Mouse (Mus musculus) urinary bladder, postnatal 25 days (tissue): ENCODE data around the gene Ppih.
"Not testable (repeated sequence)": the region's sequence is repeated elsewhere in the genome, so short reads cannot be mapped to it uniquely, and the experiment has no call there.

Source experiments
- DNase-seq: peaks from one replicate; pipeline ENCODE4 v3.0.0; 2022; ENCODE audit warnings: low spot score

Gene Ppih

DNA sequence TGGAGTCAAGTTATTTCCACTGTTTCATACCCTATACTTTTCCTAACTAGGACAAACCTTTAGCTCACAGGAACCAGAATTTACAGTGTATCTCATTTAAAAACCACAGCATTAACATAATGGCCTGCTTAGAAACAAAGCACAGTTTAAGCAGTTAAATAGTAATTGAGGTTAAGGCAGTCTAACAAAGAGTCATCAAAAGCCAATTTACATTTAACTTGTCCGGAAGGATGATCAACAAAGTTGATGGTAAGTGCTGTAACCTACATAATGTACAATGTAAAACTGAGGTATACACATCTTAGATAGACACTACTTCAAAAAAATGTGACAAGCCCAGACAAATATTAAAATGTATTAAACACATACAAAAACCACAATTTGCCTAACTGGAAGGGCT, 28.4 kb downstream of the Ppih start:
- DNase-seq: no peak

DNA sequence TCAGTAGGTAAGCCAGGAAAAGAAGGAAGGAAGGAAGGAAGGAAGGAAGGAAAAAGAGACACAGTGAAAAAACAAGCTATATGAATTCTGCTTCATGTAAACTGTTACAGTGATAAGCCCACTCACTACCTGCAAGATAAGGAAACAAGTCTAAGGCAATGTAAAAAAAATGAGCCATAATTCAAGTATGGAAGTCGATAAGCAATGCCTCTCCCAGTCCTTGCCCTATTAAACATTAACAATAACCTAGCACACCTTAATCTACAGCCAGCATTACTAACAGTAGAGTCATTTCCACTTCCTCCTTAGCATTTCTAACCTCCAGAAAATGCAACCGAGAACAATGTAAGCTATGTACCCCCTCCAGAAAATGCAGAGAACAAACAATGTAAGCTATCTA, 35.0 kb downstream of the Ppih start:
- DNase-seq: no peak

DNA sequence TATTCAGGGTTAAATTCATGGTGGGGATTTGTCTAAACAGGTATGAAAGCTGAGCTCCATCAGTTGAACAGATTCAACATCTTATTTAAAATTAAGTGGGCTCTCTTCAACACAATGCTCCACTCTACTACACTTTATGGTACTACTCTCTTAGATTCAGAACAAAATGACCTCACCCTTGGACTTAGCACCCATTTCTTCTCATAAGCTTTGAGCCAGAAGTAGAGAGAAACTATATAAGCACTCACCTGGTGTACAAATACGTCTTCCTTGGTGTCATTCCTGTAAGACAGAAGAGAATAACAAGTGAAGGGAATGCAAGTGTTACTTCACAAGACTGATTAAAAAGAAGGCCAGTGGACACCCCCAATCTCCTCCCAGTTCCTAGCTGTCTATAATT, 35.5 kb downstream of the Ppih start:
- no peak for DNase-seq

DNA sequence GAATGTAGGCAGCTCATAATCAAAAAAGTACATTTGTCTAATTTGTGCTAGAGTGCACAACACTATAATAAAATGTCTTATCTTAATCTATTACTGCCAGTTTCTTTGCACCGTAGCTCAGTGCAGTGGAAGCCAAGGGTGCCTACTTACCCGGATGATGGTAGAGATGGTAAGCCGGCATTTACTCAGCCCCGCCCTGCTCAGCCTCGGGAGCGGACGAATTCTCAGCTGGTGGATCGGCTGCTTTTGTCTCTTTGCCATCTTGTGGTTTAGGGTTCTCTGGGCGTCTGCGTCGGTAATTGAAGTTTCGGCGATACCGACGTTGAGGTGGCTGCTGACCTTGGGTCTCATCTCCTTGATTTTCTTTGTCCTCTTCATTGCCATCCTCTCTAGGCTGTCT, 41.6 kb downstream of the Ppih start:
- DNase-seq: not testable (repeated sequence)

DNA sequence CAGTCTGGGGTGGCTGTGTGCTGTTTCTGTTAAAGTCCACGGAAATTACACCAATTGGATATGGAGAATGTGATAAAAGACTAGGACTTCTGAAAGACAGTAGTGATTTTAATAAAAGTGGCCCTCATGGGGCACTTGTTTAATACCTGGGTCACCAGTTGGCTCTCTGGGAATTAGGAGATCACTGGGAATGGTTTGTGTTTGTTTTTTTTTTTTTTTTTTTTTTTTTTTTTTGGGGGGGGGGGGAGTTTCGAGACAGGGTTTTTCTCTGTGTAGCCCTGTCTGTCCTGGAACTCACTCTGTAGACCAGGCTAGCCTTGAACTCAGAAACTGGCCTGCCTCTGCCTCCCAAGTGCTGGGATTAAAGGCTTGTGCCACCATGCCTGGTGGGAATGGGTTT, 44.6 kb downstream of the Ppih start:
- no peak for DNase-seq

DNA sequence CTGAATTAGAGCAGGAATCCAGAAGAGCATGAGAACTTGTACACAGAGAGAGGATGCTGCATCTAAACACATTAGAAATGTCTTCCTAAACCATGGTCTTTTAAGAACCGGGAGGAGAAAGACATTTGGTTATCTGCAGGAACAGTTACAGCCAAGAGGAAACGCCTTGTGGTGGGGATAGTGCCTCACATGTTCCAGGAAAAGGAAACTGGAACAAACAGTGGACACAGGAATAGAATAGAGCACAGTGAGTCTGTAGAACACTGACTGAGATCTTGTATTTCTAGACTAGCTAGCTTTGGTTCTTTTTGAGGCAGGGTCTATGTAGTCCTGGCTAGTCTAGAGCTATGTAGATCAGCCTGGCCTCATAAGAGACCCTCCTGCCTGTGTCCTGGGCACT, 45.1 kb downstream of the Ppih start:
- no peak for DNase-seq

DNA sequence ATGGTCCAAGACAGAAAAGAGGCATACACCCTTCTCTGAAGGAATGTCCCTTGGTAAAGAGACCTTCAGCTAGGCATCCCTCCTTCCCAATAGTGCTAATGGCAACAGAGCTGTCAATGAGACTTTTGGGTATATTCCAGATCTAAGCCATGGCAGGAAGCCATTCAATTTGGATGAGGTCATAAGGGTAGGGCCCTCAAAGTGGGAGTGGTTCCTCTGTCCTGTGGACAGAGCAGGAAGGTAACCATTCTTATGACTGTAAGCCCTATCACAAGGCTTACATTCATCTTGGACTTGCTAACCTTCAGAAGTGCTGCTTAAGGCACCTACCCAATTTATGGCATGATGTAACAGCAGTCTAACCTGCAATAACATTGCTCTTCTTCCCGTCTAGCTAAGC, 45.7 kb downstream of the Ppih start:
- no peak for DNase-seq

DNA sequence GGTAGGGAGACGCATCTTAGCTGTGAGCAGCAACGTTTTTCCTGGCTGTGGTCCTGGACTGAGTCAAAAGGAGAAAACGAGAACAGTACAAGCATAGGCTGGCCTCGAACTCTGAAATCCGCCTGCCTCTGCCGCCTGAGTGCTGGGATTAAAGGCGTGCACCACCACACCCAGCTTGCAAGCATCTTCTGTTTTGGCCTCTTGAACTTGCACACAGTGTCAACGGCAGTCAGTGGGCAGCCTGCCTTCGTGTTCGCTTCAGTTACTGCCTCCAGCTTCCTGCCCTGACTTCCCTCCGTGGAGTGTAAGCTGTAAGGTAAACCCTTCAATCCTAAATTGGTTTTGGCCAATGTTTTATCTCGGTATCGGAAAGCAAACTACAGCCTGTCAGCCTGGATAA, 53.7 kb downstream of the Ppih start:
- DNase-seq: no peak

DNA sequence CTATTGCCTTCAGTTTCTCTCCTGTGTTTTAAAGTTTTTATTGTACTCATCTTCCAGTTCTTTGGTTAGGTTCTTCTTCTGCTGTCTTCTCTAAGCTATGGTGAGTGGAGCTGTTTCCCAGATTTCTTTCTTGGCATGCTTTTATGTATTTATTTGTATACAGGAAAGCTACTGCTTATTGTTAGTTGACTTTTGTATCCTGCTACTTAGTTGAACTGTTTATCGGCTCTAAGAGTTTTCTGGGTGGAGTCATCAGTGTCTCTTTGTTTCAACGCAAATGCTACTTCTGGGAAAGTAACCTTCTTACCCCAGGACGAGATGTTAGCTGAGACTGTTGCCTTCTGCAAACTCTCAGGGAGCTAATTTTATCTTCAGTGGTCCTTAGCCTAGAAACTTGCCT, 56.9 kb downstream of the Ppih start:
- DNase-seq: no peak

DNA sequence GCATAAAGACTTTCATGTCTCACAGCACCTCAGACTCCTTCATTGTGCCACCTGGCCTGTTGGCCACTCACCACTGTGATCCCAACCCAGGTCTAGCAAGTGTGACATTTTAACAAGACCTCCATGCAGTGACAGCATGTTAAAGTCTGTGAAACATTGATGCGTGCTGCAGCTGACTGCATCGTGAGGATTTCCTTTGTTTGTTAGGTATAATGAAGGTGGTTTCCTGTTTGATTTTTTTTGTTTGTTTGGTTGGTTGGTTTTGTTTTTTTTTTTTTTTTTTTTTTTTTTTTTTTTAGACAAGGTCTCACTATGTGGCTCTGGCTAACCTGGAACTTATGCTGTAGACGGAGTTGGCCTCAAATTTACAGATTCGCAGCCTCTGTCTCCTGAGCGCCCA, 57.9 kb downstream of the Ppih start:
- DNase-seq: no peak

DNA sequence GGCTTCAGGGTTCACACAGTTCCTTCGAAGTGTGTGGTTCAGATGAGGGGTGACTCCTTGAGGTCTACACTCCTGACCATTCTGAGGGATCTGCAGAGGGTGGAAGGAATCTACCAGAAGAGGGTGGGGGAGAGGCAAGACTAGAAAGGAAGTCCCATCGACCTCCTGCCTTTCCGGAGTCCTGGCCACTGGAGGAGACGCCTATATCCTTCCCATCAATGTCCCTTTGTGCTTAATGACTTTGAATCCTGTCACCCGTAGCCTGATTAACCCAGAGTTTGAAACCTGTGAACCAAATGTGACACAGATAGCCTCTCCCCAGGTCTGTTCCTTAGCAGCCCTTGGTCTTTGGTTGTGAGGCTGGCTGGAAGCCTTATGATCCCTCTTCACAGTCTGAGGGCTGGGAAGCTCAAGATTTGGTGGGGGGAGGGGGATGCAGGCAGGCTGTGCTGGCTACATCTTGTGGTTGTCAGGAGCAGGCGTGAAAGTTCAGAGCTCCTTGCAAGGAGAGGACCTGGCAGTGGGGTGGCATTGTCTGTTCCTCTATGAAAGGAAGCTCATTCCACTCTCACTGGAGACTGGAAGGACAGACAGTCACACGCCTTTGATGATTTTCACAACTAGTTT, 59.1 kb downstream of the Ppih start:
- DNase-seq: no peak

DNA sequence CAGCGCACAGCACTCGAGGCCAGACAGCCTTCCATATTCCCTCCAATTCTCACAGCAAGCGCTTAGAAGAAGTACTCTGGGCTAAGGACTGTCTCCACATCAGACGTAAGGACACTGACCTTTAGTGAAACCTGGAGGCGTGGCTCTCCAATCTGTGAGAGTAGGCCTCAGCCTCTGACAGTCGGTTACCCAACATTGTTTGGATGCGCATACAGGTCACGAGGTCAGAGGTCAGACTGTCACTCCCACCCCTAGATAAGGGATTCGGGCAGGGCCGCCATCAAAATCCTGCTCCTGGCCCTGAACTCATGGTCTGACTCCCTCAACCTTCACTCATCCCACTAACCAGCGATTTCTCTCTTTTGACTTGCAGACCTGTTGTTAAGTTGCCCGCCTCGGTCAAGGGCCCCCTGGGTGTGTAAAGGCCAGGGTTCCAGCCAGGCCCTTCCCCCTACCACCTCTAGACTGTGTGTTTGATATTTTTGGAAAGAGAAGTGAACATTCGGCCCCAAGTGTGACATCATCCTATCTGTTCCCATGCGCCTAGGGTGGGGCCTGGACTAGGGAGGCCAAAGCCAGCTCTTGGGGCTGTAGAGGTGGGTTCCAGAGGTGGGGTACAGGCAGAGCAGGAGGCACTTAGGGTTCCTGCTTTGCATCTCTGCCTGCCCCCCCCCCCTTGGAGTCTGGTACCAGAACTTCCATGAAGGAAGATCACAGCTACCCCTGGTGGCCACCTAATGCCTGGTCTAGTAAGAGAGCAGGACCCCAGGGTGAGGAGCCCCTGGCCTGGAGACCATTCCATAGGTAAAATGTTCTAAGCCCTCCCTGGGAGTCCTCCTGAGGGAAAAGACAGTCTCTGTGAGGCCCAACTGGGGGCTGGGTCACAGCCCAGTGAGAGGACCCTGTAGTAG, 60.7 kb downstream of the Ppih start:
- DNase-seq: no peak

DNA sequence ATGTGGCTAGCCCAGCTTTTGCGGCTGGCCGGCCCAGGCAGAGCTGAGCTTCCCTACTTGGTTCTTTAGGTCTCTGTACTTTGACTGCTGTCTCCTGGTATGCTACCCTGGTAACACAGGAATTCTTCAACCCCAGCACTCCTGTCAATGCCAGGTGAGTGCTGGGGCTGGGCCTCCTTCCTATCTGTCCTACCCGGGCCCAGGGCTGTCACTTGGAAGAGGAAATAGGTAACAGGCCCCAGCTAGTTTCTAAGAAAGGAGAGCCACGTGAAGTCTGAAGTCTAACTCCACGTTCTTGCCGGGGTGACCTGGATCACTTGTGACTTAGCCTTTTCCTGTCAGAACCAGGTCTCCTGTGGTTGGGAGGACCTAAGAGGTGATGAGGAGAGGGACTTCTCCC, 63.3 kb downstream of the Ppih start:
- no peak for DNase-seq

DNA sequence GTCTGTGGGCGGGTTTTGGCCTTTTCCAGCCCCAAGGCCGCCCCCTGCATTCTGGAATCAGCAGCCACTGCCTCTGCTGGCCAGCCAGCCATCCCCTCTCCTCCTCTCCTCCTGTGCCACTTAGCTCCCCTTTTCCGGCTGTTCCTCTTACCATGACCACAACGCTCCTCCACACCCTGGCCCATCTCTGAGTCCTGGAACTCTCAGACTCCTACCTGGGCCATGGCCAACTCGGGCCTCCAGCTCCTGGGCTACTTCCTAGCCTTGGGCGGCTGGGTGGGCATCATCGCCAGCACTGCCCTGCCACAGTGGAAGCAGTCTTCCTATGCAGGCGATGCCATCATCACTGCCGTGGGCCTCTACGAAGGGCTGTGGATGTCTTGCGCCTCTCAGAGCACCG, 65.0 kb downstream of the Ppih start, which contains the start of gene Cldn19:
Gene Cldn19 (plus strand): TSS at position 64 of the 400 bp plus-strand sequence.
- DNase-seq: no peak

DNA sequence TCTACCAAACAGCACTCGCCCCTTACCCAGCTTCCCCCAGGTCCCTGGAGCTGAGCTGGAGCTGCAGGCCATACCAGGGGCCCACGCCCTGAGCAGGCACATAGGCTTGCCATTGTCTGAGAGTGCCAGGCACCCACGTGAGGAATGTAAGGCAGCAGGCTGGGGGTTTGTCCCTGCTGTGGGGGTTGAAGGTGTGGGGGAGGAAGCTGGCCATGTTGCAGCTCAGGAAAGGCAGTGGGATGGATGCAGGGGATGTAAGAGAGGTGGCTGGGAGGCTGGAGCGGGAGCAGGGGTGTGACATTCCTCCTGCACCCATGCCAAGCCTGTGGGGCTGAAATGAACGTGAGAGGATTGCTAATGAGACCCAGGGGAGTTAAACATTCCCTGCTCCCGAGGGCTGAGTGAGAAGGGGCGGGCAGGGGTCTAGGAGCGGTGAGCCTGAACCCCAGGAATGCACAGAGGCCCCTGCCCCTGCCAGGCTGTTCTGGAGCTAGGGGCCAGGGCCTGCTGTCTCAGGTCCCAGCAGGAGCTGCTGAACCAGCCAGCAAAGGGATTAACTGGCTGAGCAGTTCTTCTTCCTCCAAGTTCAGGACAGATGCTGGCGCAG, 66.2 kb downstream of the Ppih start:
- no peak for DNase-seq

DNA sequence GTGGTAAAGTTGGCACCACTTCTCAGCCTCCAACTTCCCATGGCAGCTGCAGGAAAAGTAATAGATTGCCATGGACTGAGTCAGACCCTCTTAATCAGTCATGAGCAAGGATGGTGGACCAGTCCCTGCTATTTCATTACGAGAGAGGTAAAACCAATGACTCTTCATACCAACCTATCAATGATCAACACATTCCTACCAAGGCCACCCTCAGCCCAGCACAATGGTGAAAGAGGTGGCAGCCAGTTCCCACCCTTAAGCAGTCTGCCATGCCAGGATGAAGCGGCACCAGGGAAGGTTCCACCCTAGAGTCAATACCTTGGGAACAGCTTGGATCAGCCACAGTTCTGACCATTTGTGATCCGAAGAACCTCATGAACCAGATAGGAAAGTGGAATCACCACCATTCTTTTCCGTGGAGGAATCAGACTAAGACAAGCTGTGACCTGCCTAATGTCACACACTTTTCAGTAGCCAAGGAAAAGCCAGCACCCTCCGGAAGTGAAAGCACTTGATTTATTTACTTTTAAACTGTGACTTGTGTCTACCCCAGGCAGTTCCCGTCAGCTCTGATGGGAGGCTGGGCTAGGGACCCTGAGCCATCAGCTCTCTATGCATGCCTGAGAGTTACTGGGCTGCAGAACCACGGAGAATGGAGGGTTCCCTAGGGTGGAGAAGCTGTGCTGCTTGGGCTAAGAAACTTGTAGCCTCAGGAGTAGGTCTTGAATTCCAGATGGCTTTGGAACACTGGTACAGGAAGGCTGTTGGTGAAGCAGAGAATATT, 68.1 kb downstream of the Ppih start:
- DNase-seq: no peak
